Mouse (Mus musculus) stomach, postnatal 0 days (tissue): ENCODE data around the gene Gse1.
A peak's percentile ranks its signal among the peaks of the same experiment; 100 is the strongest.

Source experiments
- CTCF ChIP-seq: IDR thresholded peaks from 2 replicates; pipeline ENCODE4 v1.5.1; 2016; ENCODE audit warnings: antibody characterized with exemption, low read depth, mild to moderate bottlenecking, moderate library complexity
- EP300 ChIP-seq: optimal IDR thresholded peaks from 2 replicates; pipeline ENCODE3; 2016; ENCODE audit warnings: antibody characterized with exemption

- TF ChIP-seq EP300 = no peak
- TF ChIP-seq CTCF = peak; percentile 36; the same call in 1 of the 2 replicates
These were observed 94.7 kb downstream of the Gse1 start for GRCm38 (mm10) chr8:120322956-120323448.
